Mouse (Mus musculus): Measurements from ENCODE around the gene Acot7. TPM values are rescaled to one million over a fixed set of nuclear protein-coding genes. Genes with fewer than 3 reads are reported as not detected.

Gene Acot7
- polyA plus RNA-seq, 1 experiment, result 244 TPM

GRCm38 (mm10) chr4:152232411-152232903, 54.5 kb downstream of the Acot7 start:
- DNase-seq (ENCODE audit: low read depth), result no peak
- TF ChIP-seq CTCF (IDR thresholded peaks at IDR 0.05; ENCODE audit: borderline replicate concordance, extremely low read depth, insufficient read depth, insufficient read length) (no peak), POLR2A (IDR thresholded peaks at IDR 0.05; ENCODE audit: borderline replicate concordance, extremely low read depth, insufficient read depth, insufficient read length, poor library complexity, severe bottlenecking) (no peak)

GRCm38 (mm10) chr4:152239974-152240373, 62.0 kb downstream of the Acot7 start:
- no peak for DNase-seq (ENCODE audit: low read depth)
- TF ChIP-seq CTCF (IDR thresholded peaks at IDR 0.05; ENCODE audit: borderline replicate concordance, extremely low read depth, insufficient read depth, insufficient read length) (no peak), POLR2A (IDR thresholded peaks at IDR 0.05; ENCODE audit: borderline replicate concordance, extremely low read depth, insufficient read depth, insufficient read length, poor library complexity, severe bottlenecking) (no peak)

- no peak for TF ChIP-seq CTCF (IDR thresholded peaks at IDR 0.05; ENCODE audit: borderline replicate concordance, extremely low read depth, insufficient read depth, insufficient read length)
- no peak for TF ChIP-seq POLR2A (IDR thresholded peaks at IDR 0.05; ENCODE audit: borderline replicate concordance, extremely low read depth, insufficient read depth, insufficient read length, poor library complexity, severe bottlenecking)
- DNase-seq (ENCODE audit: low read depth), result no peak
These were observed 65.4 kb downstream of the Acot7 start for GRCm38 (mm10) chr4:152243241-152243891.

GRCm38 (mm10) chr4:152243969-152244368, 66.0 kb downstream of the Acot7 start:
- TF ChIP-seq CTCF (IDR thresholded peaks at IDR 0.05; ENCODE audit: borderline replicate concordance, extremely low read depth, insufficient read depth, insufficient read length) (no peak), POLR2A (IDR thresholded peaks at IDR 0.05; ENCODE audit: borderline replicate concordance, extremely low read depth, insufficient read depth, insufficient read length, poor library complexity, severe bottlenecking) (no peak)
- DNase-seq (ENCODE audit: low read depth), result no peak

- no peak for DNase-seq (ENCODE audit: low read depth)
- TF ChIP-seq POLR2A (IDR thresholded peaks at IDR 0.05; ENCODE audit: borderline replicate concordance, extremely low read depth, insufficient read depth, insufficient read length, poor library complexity, severe bottlenecking) (no peak), CTCF (IDR thresholded peaks at IDR 0.05; ENCODE audit: borderline replicate concordance, extremely low read depth, insufficient read depth, insufficient read length) (no peak)
These were observed 66.9 kb downstream of the Acot7 start for GRCm38 (mm10) chr4:152244545-152245522.

- no peak for TF ChIP-seq POLR2A (IDR thresholded peaks at IDR 0.05; ENCODE audit: borderline replicate concordance, extremely low read depth, insufficient read depth, insufficient read length, poor library complexity, severe bottlenecking)
- no peak for TF ChIP-seq CTCF (IDR thresholded peaks at IDR 0.05; ENCODE audit: borderline replicate concordance, extremely low read depth, insufficient read depth, insufficient read length)
- DNase-seq (ENCODE audit: low read depth), result peak; percentile 14
These were observed 68.1 kb downstream of the Acot7 start for GRCm38 (mm10) chr4:152246011-152246410.

- TF ChIP-seq POLR2A (IDR thresholded peaks at IDR 0.05; ENCODE audit: borderline replicate concordance, extremely low read depth, insufficient read depth, insufficient read length, poor library complexity, severe bottlenecking) (no peak), CTCF (IDR thresholded peaks at IDR 0.05; ENCODE audit: borderline replicate concordance, extremely low read depth, insufficient read depth, insufficient read length) (no peak)
- DNase-seq (ENCODE audit: low read depth), result no peak
These were observed 69.3 kb downstream of the Acot7 start for GRCm38 (mm10) chr4:152247195-152247594.

GRCm38 (mm10) chr4:152250615-152251014, 72.7 kb downstream of the Acot7 start:
- DNase-seq (ENCODE audit: low read depth), result no peak
- TF ChIP-seq POLR2A (IDR thresholded peaks at IDR 0.05; ENCODE audit: borderline replicate concordance, extremely low read depth, insufficient read depth, insufficient read length, poor library complexity, severe bottlenecking) (no peak), CTCF (IDR thresholded peaks at IDR 0.05; ENCODE audit: borderline replicate concordance, extremely low read depth, insufficient read depth, insufficient read length) (no peak)

GRCm38 (mm10) chr4:152253183-152253759, 75.3 kb downstream of the Acot7 start:
- no peak for DNase-seq (ENCODE audit: low read depth)
- no peak for TF ChIP-seq POLR2A (IDR thresholded peaks at IDR 0.05; ENCODE audit: borderline replicate concordance, extremely low read depth, insufficient read depth, insufficient read length, poor library complexity, severe bottlenecking)
- TF ChIP-seq CTCF (IDR thresholded peaks at IDR 0.05; ENCODE audit: borderline replicate concordance, extremely low read depth, insufficient read depth, insufficient read length), result no peak

GRCm38 (mm10) chr4:152257070-152257469, 79.1 kb downstream of the Acot7 start:
- peak; percentile 83 for DNase-seq (ENCODE audit: low read depth)
- TF ChIP-seq CTCF (IDR thresholded peaks at IDR 0.05; ENCODE audit: borderline replicate concordance, extremely low read depth, insufficient read depth, insufficient read length) (no peak), POLR2A (IDR thresholded peaks at IDR 0.05; ENCODE audit: borderline replicate concordance, extremely low read depth, insufficient read depth, insufficient read length, poor library complexity, severe bottlenecking) (no peak)

- DNase-seq (ENCODE audit: low read depth), result no peak
These were observed 82.5 kb downstream of the Acot7 start for GRCm38 (mm10) chr4:152260451-152260850.

More at GRCm38 (mm10) chr4:152260451-152260850, 82.5 kb downstream of the Acot7 start:
- TF ChIP-seq CTCF (IDR thresholded peaks at IDR 0.05; ENCODE audit: borderline replicate concordance, extremely low read depth, insufficient read depth, insufficient read length), result no peak
- no peak for TF ChIP-seq POLR2A (IDR thresholded peaks at IDR 0.05; ENCODE audit: borderline replicate concordance, extremely low read depth, insufficient read depth, insufficient read length, poor library complexity, severe bottlenecking)
